Mouse (Mus musculus) c-Kit-positive CD71-negative TER-119-negative erythroid progenitor cells, embryonic 14.5 days (primary cell): Measurements from ENCODE around the gene Defb5.
"Not testable (repeated sequence)": the region's sequence is repeated elsewhere in the genome, so short reads cannot be mapped to it uniquely, and the experiment has no call there.

Experiments
- DNase-seq: peaks from one replicate; pipeline ENCODE4 v3.0.0-alpha.2; 2013; ENCODE audit warnings: low read depth

The Defb5 gene

GRCm38 (mm10) chr8:19247280-19247679, at the start of gene Defb5:
TSS of gene Defb5 (plus strand) at chr8:19247580.
- no peak for DNase-seq

- DNase-seq = no peak
Measured at GRCm38 (mm10) chr8:19225161-19225560, 22.2 kb upstream of the Defb5 start, which contains the start of gene Defb6. TSS of gene Defb6 (plus strand) at chr8:19225478.

GRCm38 (mm10) chr8:19238101-19238500, 9.3 kb upstream of the Defb5 start:
- DNase-seq = no peak

DNA sequence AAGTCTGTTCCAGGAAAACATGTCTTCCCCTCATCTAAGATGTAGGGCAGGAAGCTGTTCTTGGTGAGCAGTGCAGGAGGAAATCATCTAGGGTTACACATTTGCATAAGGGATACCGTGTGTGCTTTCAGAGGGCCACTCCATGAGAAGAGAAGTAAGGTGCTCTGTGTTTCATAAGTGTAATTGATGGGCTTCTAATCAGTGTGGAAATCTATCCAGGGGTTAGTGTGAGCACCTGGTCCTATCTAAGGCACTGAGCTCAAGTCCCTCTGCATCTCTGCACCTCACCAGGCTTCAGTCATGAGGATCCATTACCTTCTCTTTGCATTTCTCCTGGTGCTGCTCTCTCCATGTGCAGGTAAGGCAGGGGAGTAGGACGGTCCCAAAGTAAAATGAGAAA, 7.8 kb upstream of the Defb5 start, which contains the start of gene Defb46:
Gene Defb46, plus strand, starts transcription at position 301 of the 400 bp plus-strand sequence.
- DNase-seq = no peak

DNA sequence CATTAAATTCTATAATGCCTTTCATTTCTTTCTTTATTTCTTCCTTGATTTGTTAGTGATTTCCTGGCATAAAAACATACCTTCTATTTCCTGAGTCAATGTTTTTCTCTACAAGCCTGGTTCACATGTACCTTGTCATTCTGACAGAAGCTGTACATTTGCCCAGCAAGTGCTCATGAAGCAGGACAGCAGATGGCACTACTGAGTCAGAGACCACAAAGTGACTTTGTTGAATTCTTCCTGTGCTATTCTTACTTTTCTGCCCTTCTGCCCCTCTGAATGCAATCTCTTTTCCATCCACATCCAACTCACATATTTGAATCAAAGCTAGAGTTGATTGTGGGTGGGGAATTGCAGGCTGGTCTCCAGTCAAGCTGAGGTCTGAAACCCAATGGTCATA, 10.8 kb downstream of the Defb5 start:
- no peak for DNase-seq

- DNase-seq = no peak
Measured at GRCm38 (mm10) chr8:19259667-19260066, 12.3 kb downstream of the Defb5 start.

- not testable (repeated sequence) for DNase-seq
Measured at GRCm38 (mm10) chr8:19293060-19293459, 45.7 kb downstream of the Defb5 start, which contains the start of gene Defb3. TSS of gene Defb3 (plus strand) at chr8:19293360.

GRCm38 (mm10) chr8:19298361-19298760, 51.0 kb downstream of the Defb5 start:
- not testable (repeated sequence) for DNase-seq
